Mouse (Mus musculus): ENCODE data around the gene Pde4b.

- TF ChIP-seq POLR2A (IDR thresholded peaks at IDR 0.05; ENCODE audit: insufficient read length, low read depth) (no peak), MAX (IDR thresholded peaks at IDR 0.05; ENCODE audit: low read depth) (no peak), TCF12 (IDR thresholded peaks at IDR 0.05; ENCODE audit: insufficient read depth, poor library complexity, severe bottlenecking) (no peak)
These were observed 470.3 kb downstream of the Pde4b start for GRCm38 (mm10) chr4:102557508-102558220.

Measured in myocyte (in vitro differentiated cells).